Mouse (Mus musculus): ENCODE data around the gene Adgrl2.

Adgrl2 gene

GRCm38 (mm10) chr3:148819323-148820046 is 170.9 kb downstream of the Adgrl2 start:
- DNase-seq: no peak

- DNase-seq: no peak
These were observed 171.8 kb downstream of the Adgrl2 start for GRCm38 (mm10) chr3:148818414-148819105.

- DNase-seq: no peak
These were observed 172.9 kb downstream of the Adgrl2 start for GRCm38 (mm10) chr3:148817491-148817890.

- DNase-seq: no peak
These were observed 177.2 kb downstream of the Adgrl2 start for GRCm38 (mm10) chr3:148813121-148813520.

- DNase-seq: no peak
These were observed 178.3 kb downstream of the Adgrl2 start for GRCm38 (mm10) chr3:148812059-148812458.

GRCm38 (mm10) chr3:148806977-148807376 is 183.4 kb downstream of the Adgrl2 start:
- no peak for DNase-seq

- DNase-seq: no peak
These were observed 197.0 kb downstream of the Adgrl2 start for GRCm38 (mm10) chr3:148793286-148793913.

GRCm38 (mm10) chr3:148770310-148770709 is 220.0 kb downstream of the Adgrl2 start:
- DNase-seq: no peak
